13 mouse cellular contexts compared by ENCODE assay signal in genomic region chr16:90014596-90014995, GRCm38 (mm10).
DNase-seq lines count a peak whose midpoint lies in the region; ATAC-seq lines count a peak whose summit lies in the region.
"Had no signal": no experiment of that assay in that cellular context is flagged by ENCODE, and none has a peak within 500 bp of the region (broad histone marks: within the 10 kb centered on the region; RNA-seq: fewer than 3 reads in every experiment).

No protein-coding gene starts in this region.

- peak; percentile 18 for DNase-seq in gastrocnemius, adult 18-20 months (ENCODE audit: low spot score)
- no peak for DNase-seq in gastrocnemius, postnatal 10 days
- peak; percentile 23 for DNase-seq in ovary, adult 18-20 months (ENCODE audit: low spot score)
- no peak for DNase-seq in ovary, postnatal 10 days (ENCODE audit: low spot score)
- no peak for DNase-seq in liver, embryonic 11.5 days (ENCODE audit: low spot score)
- no peak for DNase-seq in spleen, adult 18-20 months
- no peak for DNase-seq in cerebellum, adult 11-12 months
- DNase-seq: liver had no signal

- 0 out of 2 replicates have a peak overlapping the region, but pooled peaks have one; percentile 10 for H3K27ac ChIP-seq in lung, embryonic 16.5 days (ENCODE audit: low read length)
- H3K27ac ChIP-seq in liver, embryonic 11.5 days (ENCODE audit: low read depth, low read length), result no peak overlapping the region
- H3K27ac ChIP-seq: embryonic facial prominence, embryonic 12.5 days; forebrain, embryonic 15.5 days; heart, embryonic 13.5 days had no signal

- H3K36me3 ChIP-seq in lung, embryonic 16.5 days (ENCODE audit: control insufficient read depth, insufficient read depth, low read length), result no peaks in the 10 kb centered on the region
- no peaks in the 10 kb centered on the region for H3K36me3 ChIP-seq in liver, embryonic 11.5 days (ENCODE audit: control insufficient read depth, insufficient read depth, low read length)
- H3K36me3 ChIP-seq: forebrain, embryonic 15.5 days; G1E; heart, embryonic 13.5 days had no signal

- no peak overlapping the region for H3K9ac ChIP-seq in lung, embryonic 16.5 days (ENCODE audit: low read length)
- no peak overlapping the region for H3K9ac ChIP-seq in liver, embryonic 11.5 days (ENCODE audit: low read depth, low read length)
- H3K9ac ChIP-seq: embryonic facial prominence, embryonic 12.5 days; forebrain, embryonic 15.5 days; heart, embryonic 13.5 days had no signal

- 55% methylated on average over 9 of the region's 9 CpGs for WGBS in lung, embryonic 16.5 days
- 79% methylated on average over 9 of the region's 9 CpGs for WGBS in liver, embryonic 11.5 days

- H3K4me1 ChIP-seq in lung, embryonic 16.5 days (replicated peaks; ENCODE audit: control insufficient read depth, insufficient read depth, low read length), result peaks cover 21% of the 10 kb centered on the region
- no peaks in the 10 kb centered on the region for H3K4me1 ChIP-seq in liver, embryonic 11.5 days (replicated peaks; ENCODE audit: control insufficient read depth, insufficient read depth, low read length)

- no peak overlapping the region for H3K4me3 ChIP-seq in lung, embryonic 16.5 days (ENCODE audit: low read length)
- no peak overlapping the region for H3K4me3 ChIP-seq in liver, embryonic 11.5 days (ENCODE audit: low read depth, low read length)
- H3K4me3 ChIP-seq: embryonic facial prominence, embryonic 12.5 days; forebrain, embryonic 15.5 days; heart, embryonic 13.5 days had no signal

- no peaks in the 10 kb centered on the region for H3K9me3 ChIP-seq in lung, embryonic 16.5 days (ENCODE audit: control insufficient read depth, low read length)
- H3K9me3 ChIP-seq in liver, embryonic 11.5 days (ENCODE audit: control insufficient read depth, low read length), result no peaks in the 10 kb centered on the region
- H3K9me3 ChIP-seq: embryonic facial prominence, embryonic 12.5 days; forebrain, embryonic 15.5 days; heart, embryonic 13.5 days had no signal

- H3K27me3 ChIP-seq in lung, embryonic 16.5 days (ENCODE audit: control insufficient read depth, insufficient read depth, low read depth, low read length), result no peaks in the 10 kb centered on the region
- no peaks in the 10 kb centered on the region for H3K27me3 ChIP-seq in liver, embryonic 11.5 days (replicated peaks; ENCODE audit: control insufficient read depth, insufficient read depth, low read length)
- H3K27me3 ChIP-seq: embryonic facial prominence, embryonic 12.5 days; forebrain, embryonic 15.5 days; heart, embryonic 13.5 days had no signal

- peak; percentile 66 for ATAC-seq in lung, embryonic 16.5 days (ENCODE audit: low read depth)
- ATAC-seq in liver, embryonic 11.5 days (replicated peaks; ENCODE audit: low FRiP score), result no peak
- ATAC-seq: forebrain, embryonic 15.5 days had no signal

- H3K4me2 ChIP-seq in lung, embryonic 16.5 days (ENCODE audit: low read depth, low read length), result no peak overlapping the region
- H3K4me2 ChIP-seq in liver, embryonic 11.5 days, result no peak overlapping the region
- H3K4me2 ChIP-seq: embryonic facial prominence, embryonic 12.5 days; forebrain, embryonic 15.5 days; heart, embryonic 13.5 days had no signal

Comparison
In these comparisons a context has a peak if more than half of its experiments do, and no peak if none do; other contexts are left out.
1. DNase-seq: peak in gastrocnemius, adult 18-20 months (single experiment) and ovary, adult 18-20 months (single experiment); none in gastrocnemius, postnatal 10 days (single experiment), ovary, postnatal 10 days (single experiment), liver, embryonic 11.5 days (single experiment), spleen, adult 18-20 months (0 of 2) and cerebellum, adult 11-12 months (single experiment).